Mouse (Mus musculus) heart, embryonic 16.5 days (tissue): ENCODE measurements around the gene Zdhhc22. TPM values are rescaled to one million over a fixed set of nuclear protein-coding genes. Genes with fewer than 3 reads are reported as not detected.

Source experiments
- ATAC-seq: fragments of 200-750 bp; cut with Nextera tagmentation; replicated peaks from 2 replicates; pipeline ENCODE4 v1.8.0; 2017; ENCODE audit warnings: moderate number of reproducible peaks; ENCODE audit not compliant: insufficient read depth, low FRiP score; ENCODE audit errors: extremely low read depth
- H3K27ac ChIP-seq: fragments of 300-500 bp; sonication (generic); 2 replicates; pipeline ENCODE4 v1.5.1; 2014; ENCODE audit warnings: mild to moderate bottlenecking, low read length, control low read depth, moderate library complexity
- H3K27me3 ChIP-seq: fragments of 300-500 bp; sonication (generic); 2 replicates; pipeline ENCODE4 v1.6.1; 2014; ENCODE audit warnings: low read length, mixed read lengths; ENCODE audit not compliant: control insufficient read depth, insufficient read depth
- H3K36me3 ChIP-seq: fragments of 300-500 bp; sonication (generic); 2 replicates; pipeline ENCODE4 v1.6.1; 2014; ENCODE audit not compliant: control insufficient read depth, insufficient read depth
- H3K4me1 ChIP-seq: fragments of 300-500 bp; sonication (generic); 2 replicates; pipeline ENCODE4 v1.6.1; 2014; ENCODE audit warnings: low read length, mixed read lengths; ENCODE audit not compliant: control insufficient read depth, insufficient read depth
- H3K4me2 ChIP-seq: fragments of 300-500 bp; sonication (generic); 2 replicates; pipeline ENCODE4 v1.6.1; 2014; ENCODE audit warnings: low read depth, mild to moderate bottlenecking, control low read depth, low read length
- H3K4me3 ChIP-seq: fragments of 300-500 bp; sonication (generic); 2 replicates; pipeline ENCODE4 v1.5.1; 2014; ENCODE audit warnings: mild to moderate bottlenecking, control low read depth, low read length
- H3K9ac ChIP-seq: fragments of 300-500 bp; sonication (generic); 2 replicates; pipeline ENCODE4 v1.6.1; 2014; ENCODE audit warnings: low read length, control low read depth
- H3K9me3 ChIP-seq: fragments of 300-500 bp; sonication (generic); replicated peaks from 2 replicates; pipeline ENCODE4 v1.6.1; 2016; ENCODE audit warnings: low read length; ENCODE audit not compliant: control insufficient read depth
- WGBS: fragments of 180-500 bp; shearing (Covaris S2); extraction: QIAGEN DNeasy Blood & Tissue Kit; methylation state at CpG from one replicate; pipeline ENCODE4 v1.1.7; 2014; 5-methylcytosine and 5-hydroxymethylcytosine counted together
- polyA plus RNA-seq: library from polyadenylated mRNA; unstranded; fragments of >200 nt; fragmentation: Nextera tagmentation; extraction: Ambion mirVana; gene quantifications from 2 replicates; pipeline ENCODE4 v1.2.1, GENCODE M21; 2015

Gene Zdhhc22
- polyA plus RNA-seq, result 0.07 TPM in 2 replicates

GRCm38 (mm10) chr12:86989890-86990754, at the start of gene Zdhhc22:
Gene Zdhhc22, minus strand, starts transcription at chr12:86990430.
- Histone ChIP-seq H3K4me1 (peaks cover 7% of the 10 kb centered on the region), H3K27me3 (peaks cover 60% of the 10 kb centered on the region)
- 0 out of 2 replicates have a peak, but pooled peaks have one; percentile 33 for ATAC-seq

GRCm38 (mm10) chr12:87036631-87037030, 46.4 kb upstream of the Zdhhc22 start:
- no peaks in the 10 kb centered on the region for H3K9me3 ChIP-seq
- H3K4me2 ChIP-seq, result no peak overlapping the region
- no peaks in the 10 kb centered on the region for H3K4me1 ChIP-seq

More at GRCm38 (mm10) chr12:86989890-86990754, at the start of gene Zdhhc22:
- no peaks in the 10 kb centered on the region for H3K9me3 ChIP-seq
- H3K4me2 ChIP-seq, result peak within 1 kb of the TSS; percentile 44
- H3K9ac ChIP-seq, result no peak within 1 kb of the TSS
- 2% methylated on average over 67 of the region's 68 CpGs for WGBS
- H3K27ac ChIP-seq, result no peak within 1 kb of the TSS
- peak within 1 kb of the TSS; percentile 21 for H3K4me3 ChIP-seq
- H3K36me3 ChIP-seq, result no peaks in the 10 kb centered on the region

GRCm38 (mm10) chr12:87031163-87031763, 41.0 kb upstream of the Zdhhc22 start:
- no peaks in the 10 kb centered on the region for H3K36me3 ChIP-seq
- no peak overlapping the region for H3K4me2 ChIP-seq
- H3K4me1 ChIP-seq, result peaks cover 7% of the 10 kb centered on the region
- 45% methylated on average over 5 of the region's 5 CpGs for WGBS
- no peak overlapping the region for H3K4me3 ChIP-seq
- peaks cover 21% of the 10 kb centered on the region for H3K27me3 ChIP-seq
- ATAC-seq, result peak; percentile 81
- H3K9me3 ChIP-seq, result no peaks in the 10 kb centered on the region
- no peak overlapping the region for H3K9ac ChIP-seq
- no peak overlapping the region for H3K27ac ChIP-seq

More at GRCm38 (mm10) chr12:87036631-87037030, 46.4 kb upstream of the Zdhhc22 start:
- H3K27me3 ChIP-seq, result no peaks in the 10 kb centered on the region
- H3K27ac ChIP-seq, result no peak overlapping the region
- no peak overlapping the region for H3K9ac ChIP-seq
- 89% methylated on average over 7 of the region's 7 CpGs for WGBS
- no peaks in the 10 kb centered on the region for H3K36me3 ChIP-seq
- no peak for ATAC-seq
- no peak overlapping the region for H3K4me3 ChIP-seq

- Histone ChIP-seq H3K27ac (no peak overlapping the region), H3K9me3 (no peaks in the 10 kb centered on the region), H3K4me2 (no peak overlapping the region), H3K4me3 (no peak overlapping the region), H3K36me3 (no peaks in the 10 kb centered on the region), H3K4me1 (peaks cover 8% of the 10 kb centered on the region), H3K9ac (no peak overlapping the region), H3K27me3 (peaks cover 34% of the 10 kb centered on the region)
- WGBS, result 58% methylated on average over 5 of the region's 5 CpGs
- no peak for ATAC-seq
These were observed 39.2 kb upstream of the Zdhhc22 start for GRCm38 (mm10) chr12:87029251-87029976.

- Histone ChIP-seq H3K36me3 (no peaks in the 10 kb centered on the region), H3K9ac (no peak overlapping the region), H3K27me3 (peaks cover 38% of the 10 kb centered on the region), H3K27ac (no peak overlapping the region), H3K4me2 (no peak overlapping the region), H3K4me3 (no peak overlapping the region), H3K4me1 (peaks cover 8% of the 10 kb centered on the region), H3K9me3 (no peaks in the 10 kb centered on the region)
- WGBS, result 56% methylated on average over 2 of the region's 2 CpGs
- no peak for ATAC-seq
These were observed 37.8 kb upstream of the Zdhhc22 start for GRCm38 (mm10) chr12:87028068-87028467.

- WGBS, result 34% methylated on average over 5 of the region's 5 CpGs
- ATAC-seq, result no peak
- Histone ChIP-seq H3K4me1 (peaks cover 8% of the 10 kb centered on the region), H3K36me3 (no peaks in the 10 kb centered on the region), H3K27me3 (peaks cover 38% of the 10 kb centered on the region), H3K4me3 (no peak overlapping the region), H3K9ac (no peak overlapping the region), H3K27ac (no peak overlapping the region), H3K9me3 (no peaks in the 10 kb centered on the region), H3K4me2 (no peak overlapping the region)
These were observed 37.2 kb upstream of the Zdhhc22 start for GRCm38 (mm10) chr12:87027391-87027790.

GRCm38 (mm10) chr12:87026871-87027240, 36.6 kb upstream of the Zdhhc22 start:
- no peaks in the 10 kb centered on the region for H3K9me3 ChIP-seq
- no peak for ATAC-seq
- H3K4me3 ChIP-seq, result no peak overlapping the region
- H3K4me2 ChIP-seq, result no peak overlapping the region
- no peak overlapping the region for H3K27ac ChIP-seq
- H3K27me3 ChIP-seq, result peaks cover 38% of the 10 kb centered on the region
- 10% methylated on average over 8 of the region's 8 CpGs for WGBS
- peaks cover 8% of the 10 kb centered on the region for H3K4me1 ChIP-seq
- no peaks in the 10 kb centered on the region for H3K36me3 ChIP-seq
- no peak overlapping the region for H3K9ac ChIP-seq

GRCm38 (mm10) chr12:87026109-87026870, 36.1 kb upstream of the Zdhhc22 start:
- Histone ChIP-seq H3K36me3 (no peaks in the 10 kb centered on the region), H3K9me3 (no peaks in the 10 kb centered on the region), H3K4me1 (peaks cover 6% of the 10 kb centered on the region), H3K27ac (no peak overlapping the region), H3K4me3 (peak overlapping the region; percentile 20), H3K9ac (no peak overlapping the region), H3K4me2 (peak overlapping the region; percentile 37), H3K27me3 (peaks cover 38% of the 10 kb centered on the region)
- whole genome bisulfite sequencing, result 2% methylated on average over 30 of the region's 30 CpGs
- no peak for ATAC-seq
